Mouse (Mus musculus) olfactory bulb, adult 2 months (tissue): ENCODE measurements around the gene Gmeb1. TPM values are rescaled to one million over a fixed set of nuclear protein-coding genes. Genes with fewer than 3 reads are reported as not detected.
A peak's percentile ranks its signal among the peaks of the same experiment; 100 is the strongest.

Source experiments
- H3K27ac ChIP-seq: fragments of 200-500 bp; 2 replicates; pipeline ENCODE4 v1.5.1; 2012; ENCODE audit warnings: low read depth, low read length; ENCODE audit not compliant: insufficient read depth
- H3K4me1 ChIP-seq: fragments of 200-500 bp; 2 replicates; pipeline ENCODE4 v1.6.1; 2012; ENCODE audit warnings: low read length; ENCODE audit not compliant: control insufficient read depth, insufficient read depth
- H3K4me3 ChIP-seq: fragments of 200-500 bp; 2 replicates; pipeline ENCODE4 v1.5.1; 2012; ENCODE audit warnings: mild to moderate bottlenecking, low read depth, low read length, moderate library complexity; ENCODE audit not compliant: insufficient read depth
- CTCF ChIP-seq: fragments of 200-500 bp; IDR thresholded peaks from 2 replicates; pipeline ENCODE4 v1.5.1; 2012; ENCODE audit warnings: low read depth, mild to moderate bottlenecking, low read length, moderate library complexity; ENCODE audit not compliant: insufficient read depth
- POLR2A ChIP-seq: fragments of 200-500 bp; IDR thresholded peaks from 2 replicates; pipeline ENCODE4 v1.6.1; 2012; ENCODE audit warnings: mild to moderate bottlenecking, low read depth, low read length, moderate library complexity; ENCODE audit not compliant: insufficient read depth
- WGBS: fragments of 180-500 bp; shearing (Covaris S2); methylation state at CpG from one replicate; pipeline ENCODE4 v1.1.7; 2018; 5-methylcytosine and 5-hydroxymethylcytosine counted together
- polyA plus RNA-seq: library from polyadenylated mRNA; stranded (reverse); fragments of >200 nt; gene quantifications from 2 replicates; pipeline ENCODE4 v1.2.4, GENCODE M21; 2012; ENCODE audit warnings: low replicate concordance; ENCODE audit not compliant: missing spikeins, insufficient read depth, insufficient read length

Gene Gmeb1
- polyA plus RNA-seq, 1 experiment, result not detected

DNA sequence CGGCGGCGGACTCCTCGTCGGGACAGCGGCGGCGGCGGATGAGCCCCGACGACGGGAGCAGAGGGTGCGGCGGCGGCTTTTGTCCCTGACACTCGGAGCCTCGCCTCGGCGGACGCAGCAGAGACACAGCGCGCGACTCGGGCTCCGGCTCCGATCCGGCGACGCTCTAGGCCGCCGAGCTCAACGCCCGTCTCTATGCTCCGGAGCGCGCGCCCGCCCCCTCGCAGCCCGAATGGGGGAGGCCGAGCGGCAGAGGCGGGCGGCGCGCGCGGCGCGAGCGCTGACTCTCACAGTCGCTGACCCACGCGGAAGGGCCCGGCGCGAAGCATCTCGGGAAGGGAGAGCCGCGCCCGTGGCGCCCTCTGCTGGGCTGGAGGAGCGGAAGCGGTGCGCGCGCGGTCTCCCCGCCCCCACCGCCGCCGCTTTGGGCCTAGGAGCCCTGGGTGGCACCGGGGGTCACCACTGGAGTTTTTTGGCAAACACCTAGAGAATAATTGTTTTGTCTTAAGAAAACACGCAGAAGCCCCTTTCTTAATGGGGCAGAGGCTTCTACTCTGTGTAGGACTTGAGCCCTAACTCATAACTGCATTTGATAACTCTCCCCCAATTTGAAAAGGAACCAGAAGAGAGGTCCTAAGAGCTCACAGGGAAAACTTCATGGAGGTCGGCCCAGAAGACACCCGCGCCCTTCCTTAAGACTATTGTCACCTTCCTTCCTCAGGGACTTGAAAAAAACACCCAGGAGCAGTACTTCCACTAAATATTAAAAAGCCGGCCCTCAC, 49.3 kb downstream of the Gmeb1 start, which contains the start of gene Ythdf2:
Gene Ythdf2 (minus strand): TSS at position 351 of the 782 bp plus-strand sequence.
- Histone ChIP-seq H3K4me1 (no peaks in the 10 kb centered on the region), H3K27ac (no peak within 1 kb of the TSS; the same call in 1 of the 2 replicates), H3K4me3 (peak within 1 kb of the TSS; percentile 90)
- TF ChIP-seq CTCF (peak; percentile 90), POLR2A (peak; percentile 32; the same call in 1 of the 2 replicates)
- WGBS, result 1% methylated on average over 78 of the region's 78 CpGs

DNA sequence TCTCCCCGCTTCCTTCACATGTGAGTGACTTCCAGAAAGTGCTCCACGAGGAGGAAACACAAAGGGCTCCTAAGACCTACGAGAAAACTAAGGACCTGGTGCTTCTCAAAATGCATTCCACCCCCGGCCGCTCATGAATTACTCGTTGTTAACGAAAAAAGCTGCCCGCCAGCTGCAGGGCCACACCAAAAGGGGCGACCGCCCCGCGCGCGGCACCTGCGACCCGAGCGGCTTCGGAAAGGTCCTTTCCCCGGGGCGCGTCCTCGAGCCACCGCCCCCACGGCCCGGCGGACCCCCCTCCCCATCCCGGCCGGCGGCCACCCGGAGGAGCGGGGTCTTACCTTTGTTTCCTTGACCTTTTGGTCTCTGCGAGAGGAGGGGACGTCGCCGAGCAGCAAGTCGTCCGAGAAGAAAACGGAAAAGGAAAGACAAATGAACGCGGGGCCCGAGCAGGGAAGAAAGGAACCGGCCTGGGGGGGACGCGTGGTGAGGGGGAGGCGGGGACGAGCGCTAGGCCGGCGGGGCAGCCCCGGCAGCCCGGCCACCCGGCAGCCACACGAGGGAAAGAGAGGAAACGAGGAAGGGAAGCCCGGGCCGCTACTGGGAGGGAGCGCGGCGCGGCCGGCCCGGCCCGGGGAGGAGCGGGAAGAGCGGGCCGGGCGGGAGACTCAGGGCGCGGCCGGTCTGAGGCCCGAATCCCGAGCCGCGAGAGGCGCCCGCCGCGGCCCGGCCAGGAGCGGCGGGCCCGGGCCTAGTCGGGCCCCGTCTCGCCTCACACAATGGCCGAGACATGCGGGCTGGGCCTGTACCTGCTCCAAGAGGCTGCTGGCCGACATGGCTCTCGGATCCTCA, 50.1 kb downstream of the Gmeb1 start:
- H3K4me1 ChIP-seq, result no peaks in the 10 kb centered on the region
- H3K27ac ChIP-seq, result no peak overlapping the region
- TF ChIP-seq POLR2A (no peak), CTCF (no peak)
- WGBS, result under 1% methylated on average over 84 of the region's 89 CpGs
- H3K4me3 ChIP-seq, result peak overlapping the region; percentile 90

DNA sequence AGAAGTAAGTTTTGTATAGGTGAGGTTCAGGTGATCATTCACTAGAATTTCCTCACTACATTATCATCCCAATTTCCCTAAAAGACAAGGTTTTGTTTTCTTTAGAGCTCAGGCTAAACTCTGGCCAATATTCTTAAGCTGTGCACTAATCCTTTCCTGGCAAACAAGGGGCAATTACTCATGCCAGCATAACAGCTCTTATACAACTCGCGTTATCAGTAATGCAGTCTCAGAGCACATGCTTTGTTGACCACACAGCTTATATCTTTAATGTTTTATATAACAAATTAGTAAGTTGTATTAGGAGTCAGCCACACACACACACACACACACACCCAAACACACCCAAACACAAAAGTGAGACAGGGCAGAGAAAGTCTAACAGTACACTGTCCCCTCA, 51.1 kb downstream of the Gmeb1 start:
- Histone ChIP-seq H3K4me1 (no peaks in the 10 kb centered on the region), H3K4me3 (no peak overlapping the region), H3K27ac (no peak overlapping the region)
- TF ChIP-seq POLR2A (no peak), CTCF (no peak)
- 10% methylated on average over 2 of the region's 2 CpGs for whole genome bisulfite sequencing

- peaks cover 3% of the 10 kb centered on the region for H3K4me1 ChIP-seq
- 81% methylated on average over 2 of the region's 2 CpGs for WGBS
- H3K4me3 ChIP-seq, result no peak overlapping the region
- H3K27ac ChIP-seq, result no peak overlapping the region
- TF ChIP-seq POLR2A (no peak), CTCF (no peak)
Measured at GRCm38 (mm10) chr4:132209299-132209698, 52.1 kb downstream of the Gmeb1 start.

- no peak overlapping the region for H3K27ac ChIP-seq
- 89% methylated on average over 4 of the region's 4 CpGs for WGBS
Measured at GRCm38 (mm10) chr4:132207280-132207679, 54.1 kb downstream of the Gmeb1 start.

DNA sequence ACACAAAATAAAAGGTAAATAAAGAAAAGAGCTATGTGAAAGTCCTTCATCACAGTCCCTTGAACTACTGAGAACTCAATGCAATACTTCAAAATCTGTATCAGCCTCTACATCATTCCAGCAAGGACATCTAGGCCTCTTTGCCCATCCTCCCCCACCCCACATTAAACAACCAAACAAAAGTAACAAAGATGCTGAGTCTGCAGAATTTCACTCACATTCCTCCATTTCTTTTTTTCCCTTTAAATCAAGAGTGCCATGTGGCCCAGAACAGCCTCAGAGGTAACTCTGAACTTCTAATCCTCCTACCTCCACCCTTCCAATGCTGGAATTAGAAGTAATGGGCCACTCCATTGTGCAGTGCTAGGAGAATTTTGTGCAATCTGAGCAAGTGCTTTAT, 62.6 kb downstream of the Gmeb1 start:
- no peak overlapping the region for H3K4me3 ChIP-seq
- H3K27ac ChIP-seq, result no peak overlapping the region
- no peaks in the 10 kb centered on the region for H3K4me1 ChIP-seq
- TF ChIP-seq POLR2A (no peak), CTCF (no peak)

More at GRCm38 (mm10) chr4:132207280-132207679, 54.1 kb downstream of the Gmeb1 start:
- Histone ChIP-seq H3K4me1 (peaks cover 3% of the 10 kb centered on the region), H3K4me3 (no peak overlapping the region)
- TF ChIP-seq CTCF, result no peak

GRCm38 (mm10) chr4:132198285-132198712, 63.1 kb downstream of the Gmeb1 start:
- H3K4me1 ChIP-seq, result no peaks in the 10 kb centered on the region
- no peak for TF ChIP-seq POLR2A
- no peak for TF ChIP-seq CTCF
- 37% methylated on average over 4 of the region's 4 CpGs for WGBS
- H3K27ac ChIP-seq, result no peak overlapping the region
- no peak overlapping the region for H3K4me3 ChIP-seq

- 87% methylated on average over 3 of the region's 3 CpGs for WGBS
- no peaks in the 10 kb centered on the region for H3K4me1 ChIP-seq
Measured at GRCm38 (mm10) chr4:132194975-132195374, 66.4 kb downstream of the Gmeb1 start.

DNA sequence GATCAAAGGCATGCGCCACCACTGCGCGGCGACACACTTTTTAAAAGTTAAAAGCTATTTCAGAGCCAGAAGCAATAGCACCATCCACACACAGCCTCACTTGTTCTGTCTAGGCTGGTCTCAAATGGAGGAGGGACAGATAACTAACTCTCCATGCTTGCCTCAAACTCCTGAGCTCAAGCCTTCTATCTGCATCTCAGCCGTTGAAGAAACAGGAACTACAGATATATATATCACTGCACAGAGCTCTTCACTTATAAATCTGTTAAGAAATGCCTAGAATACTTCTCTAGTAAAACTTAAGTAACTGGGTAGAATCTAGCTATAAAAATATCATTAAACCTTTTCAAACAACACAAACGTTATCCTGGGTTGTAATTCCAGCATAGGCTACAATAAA, 67.0 kb downstream of the Gmeb1 start:
- H3K4me3 ChIP-seq, result no peak overlapping the region
- H3K4me1 ChIP-seq, result no peaks in the 10 kb centered on the region
- no peak for TF ChIP-seq POLR2A
- no peak for TF ChIP-seq CTCF
- no peak overlapping the region for H3K27ac ChIP-seq
- 92% methylated on average over 6 of the region's 6 CpGs for WGBS

More at GRCm38 (mm10) chr4:132194975-132195374, 66.4 kb downstream of the Gmeb1 start:
- TF ChIP-seq CTCF (no peak), POLR2A (no peak)
- Histone ChIP-seq H3K27ac (no peak overlapping the region), H3K4me3 (no peak overlapping the region)
